Mouse (Mus musculus) bone marrow, adult 2 months (tissue): ENCODE results near the gene Vmn1r188.
"Not testable (repeated sequence)": the region's sequence is repeated elsewhere in the genome, so short reads cannot be mapped to it uniquely, and the experiment has no call there.

Experiments used
- CTCF ChIP-seq: fragments of 200-500 bp; IDR thresholded peaks from 2 replicates; pipeline ENCODE4 v1.5.1; 2011; ENCODE audit warnings: low read length, control low read depth; ENCODE audit not compliant: control insufficient read depth, insufficient read depth
- POLR2A ChIP-seq: fragments of 200-500 bp; IDR thresholded peaks from 2 replicates; pipeline ENCODE4 v1.6.1; 2011; ENCODE audit warnings: low read depth, mild to moderate bottlenecking, control low read depth, low read length, borderline replicate concordance; ENCODE audit not compliant: control insufficient read depth

DNA sequence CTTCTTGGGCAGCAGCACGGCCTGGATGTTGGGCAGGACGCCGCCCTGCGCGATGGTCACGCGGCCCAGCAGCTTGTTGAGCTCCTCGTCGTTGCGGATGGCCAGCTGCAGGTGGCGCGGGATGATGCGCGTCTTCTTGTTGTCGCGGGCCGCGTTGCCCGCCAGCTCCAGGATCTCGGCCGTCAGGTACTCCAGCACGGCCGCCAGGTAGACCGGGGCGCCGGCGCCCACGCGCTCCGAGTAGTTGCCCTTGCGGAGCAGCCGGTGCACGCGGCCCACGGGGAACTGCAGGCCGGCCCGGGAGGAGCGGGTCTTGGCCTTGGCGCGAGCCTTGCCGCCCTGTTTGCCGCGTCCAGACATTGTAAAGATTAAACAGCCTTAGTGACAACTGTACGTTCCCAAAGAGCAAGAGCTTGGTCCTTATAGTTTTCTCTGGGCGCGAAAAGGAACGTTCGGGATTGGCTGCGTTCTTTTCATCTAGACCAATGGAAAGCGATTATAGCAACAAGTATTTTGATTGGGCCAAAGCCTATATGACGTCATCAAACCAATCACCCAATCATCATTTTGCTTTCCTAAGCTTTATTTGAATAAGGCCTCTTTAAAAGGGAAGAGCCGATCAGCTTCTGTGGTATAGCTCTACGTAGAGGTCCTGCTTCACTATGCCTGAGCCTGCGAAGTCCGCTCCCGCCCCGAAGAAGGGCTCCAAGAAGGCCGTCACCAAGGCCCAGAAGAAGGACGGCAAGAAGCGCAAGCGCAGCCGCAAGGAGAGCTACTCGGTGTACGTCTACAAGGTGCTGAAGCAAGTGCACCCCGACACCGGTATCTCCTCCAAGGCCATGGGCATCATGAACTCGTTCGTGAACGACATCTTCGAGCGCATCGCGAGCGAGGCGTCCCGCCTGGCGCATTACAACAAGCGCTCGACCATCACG is 41.4 kb upstream of the Vmn1r188 start, which contains the start of the genes Hist1h2ag and Hist1h2bj:
- not testable (repeated sequence) for TF ChIP-seq CTCF
- TF ChIP-seq POLR2A = peak; percentile 98
